Mouse (Mus musculus): ENCODE data around the gene Reep6. TPM values are rescaled to one million over a fixed set of nuclear protein-coding genes. Genes with fewer than 3 reads are reported as not detected.

The Reep6 gene
- polyA plus RNA-seq, 1 experiment from 2014 or later, result 13.5 TPM

- Histone ChIP-seq H3K27ac (replicated peaks) (no peak overlapping the region), H3K9me3 (ENCODE audit: control insufficient read depth, low read length) (no peaks in the 10 kb centered on the region), H3K9ac (ENCODE audit: low read length) (peak overlapping the region; percentile 92), H3K27me3 (ENCODE audit: control insufficient read depth, insufficient read depth, low read length) (no peaks in the 10 kb centered on the region), H3K4me1 (replicated peaks; ENCODE audit: control insufficient read depth, insufficient read depth) (peaks cover 12% of the 10 kb centered on the region; the same call in 1 of the 2 replicates), H3K4me3 (ENCODE audit: low read depth, low read length) (peak overlapping the region; percentile 73), H3K36me3 (ENCODE audit: control insufficient read depth, insufficient read depth, low read length) (peaks cover 16% of the 10 kb centered on the region), H3K4me2 (replicated peaks; ENCODE audit: low read depth) (peak overlapping the region; percentile 83)
- 24% methylated on average over 7 of the region's 7 CpGs for WGBS
- no peak for TF ChIP-seq CTCF (IDR thresholded peaks at IDR 0.05; ENCODE audit: low read depth)
- TF ChIP-seq EP300 (optimal IDR thresholded peaks at IDR 0.05), result no peak
- ATAC-seq (ENCODE audit: low FRiP score, low TSS enrichment), result no peak
- DNase-seq (ENCODE audit: low spot score), result no peak
Observed at GRCm38 (mm10) chr10:80385310-80385709, 55.6 kb downstream of the Reep6 start.

Small RNA genes within 50 kb of the gene (microRNA-seq; reads per million reads assigned to microRNA genes)
- not detected for gene Gm22721

Other genes with a start within 250 kb of the Reep6 start
- gene Sbno2, start 224.4 kb upstream of the Reep6 start, polyA plus RNA-seq (2015; fragmentation: Nextera tagmentation; extraction: Ambion mirVana), result 10.7 and 11.0 TPM in 2 replicates
- 10.3 and 11.2 TPM in 2 replicates for gene Stk11, start 214.2 kb upstream of the Reep6 start, polyA plus RNA-seq (2015; fragmentation: Nextera tagmentation; extraction: Ambion mirVana)
- gene Atp5d, start 191.3 kb upstream of the Reep6 start, polyA plus RNA-seq (2015; fragmentation: Nextera tagmentation; extraction: Ambion mirVana), result 679 and 705 TPM in 2 replicates
- gene Cbarp, start 189.1 kb upstream of the Reep6 start, polyA plus RNA-seq (2015; fragmentation: Nextera tagmentation; extraction: Ambion mirVana), result 4.2 and 4.3 TPM in 2 replicates
- 8.5 and 9.6 TPM in 2 replicates for gene Midn, start 181.7 kb upstream of the Reep6 start, polyA plus RNA-seq (2015; fragmentation: Nextera tagmentation; extraction: Ambion mirVana)
- gene Cirbp, start 164.0 kb upstream of the Reep6 start, polyA plus RNA-seq (2015; fragmentation: Nextera tagmentation; extraction: Ambion mirVana), result 237 and 244 TPM in 2 replicates
- 13.9 and 14.1 TPM in 2 replicates for gene 1600002K03Rik, start 157.0 kb upstream of the Reep6 start, polyA plus RNA-seq (2015; fragmentation: Nextera tagmentation; extraction: Ambion mirVana)
- gene Efna2, start 150.5 kb upstream of the Reep6 start, polyA plus RNA-seq (2015; fragmentation: Nextera tagmentation; extraction: Ambion mirVana), result 6.5 and 7.2 TPM in 2 replicates
- 23.1 and 23.9 TPM in 2 replicates for gene Mum1, start 103.5 kb upstream of the Reep6 start, polyA plus RNA-seq (2015; fragmentation: Nextera tagmentation; extraction: Ambion mirVana)
- gene Ndufs7, start 80.8 kb upstream of the Reep6 start, polyA plus RNA-seq (2015; fragmentation: Nextera tagmentation; extraction: Ambion mirVana), result 400 and 403 TPM in 2 replicates
- 16.3 and 17.4 TPM in 2 replicates for gene Gamt, start 68.9 kb upstream of the Reep6 start, polyA plus RNA-seq (2015; fragmentation: Nextera tagmentation; extraction: Ambion mirVana)
- 27.4 and 28.4 TPM in 2 replicates for gene Dazap1, start 68.5 kb upstream of the Reep6 start, polyA plus RNA-seq (2015; fragmentation: Nextera tagmentation; extraction: Ambion mirVana)
- 766 and 821 TPM in 2 replicates for gene Rps15, start 37.5 kb upstream of the Reep6 start, polyA plus RNA-seq (2015; fragmentation: Nextera tagmentation; extraction: Ambion mirVana)
- gene Apc2, start 34.0 kb upstream of the Reep6 start, polyA plus RNA-seq (2015; fragmentation: Nextera tagmentation; extraction: Ambion mirVana), result 1.2 and 1.3 TPM in 2 replicates
- 50.3 and 51.2 TPM in 2 replicates for gene 2310011J03Rik, start 9.4 kb upstream of the Reep6 start, polyA plus RNA-seq (2015; fragmentation: Nextera tagmentation; extraction: Ambion mirVana)
- gene Pcsk4, start 455 bp upstream of the Reep6 start, polyA plus RNA-seq (2015; fragmentation: Nextera tagmentation; extraction: Ambion mirVana), result 2.2 and 2.3 TPM in 2 replicates
- 12.2 and 12.8 TPM in 2 replicates for gene Adamtsl5, start 18.5 kb downstream of the Reep6 start, polyA plus RNA-seq (2015; fragmentation: Nextera tagmentation; extraction: Ambion mirVana)
- gene Plk5, start 26.5 kb downstream of the Reep6 start, polyA plus RNA-seq (2015; fragmentation: Nextera tagmentation; extraction: Ambion mirVana), result 0.07 TPM in 2 replicates
- 4.1 and 4.5 TPM in 2 replicates for gene Mex3d, start 57.7 kb downstream of the Reep6 start, polyA plus RNA-seq (2015; fragmentation: Nextera tagmentation; extraction: Ambion mirVana)
- 81.1 and 82.9 TPM in 2 replicates for gene Mbd3, start 69.6 kb downstream of the Reep6 start, polyA plus RNA-seq (2015; fragmentation: Nextera tagmentation; extraction: Ambion mirVana)
- 859 and 899 TPM in 2 replicates for gene Uqcr11, start 76.9 kb downstream of the Reep6 start, polyA plus RNA-seq (2015; fragmentation: Nextera tagmentation; extraction: Ambion mirVana)
- 30.9 and 37.0 TPM in 2 replicates for gene Tcf3, start 103.7 kb downstream of the Reep6 start, polyA plus RNA-seq (2015; fragmentation: Nextera tagmentation; extraction: Ambion mirVana)
- 0.01 and 0.02 TPM in 2 replicates for gene Onecut3, start 164.9 kb downstream of the Reep6 start, polyA plus RNA-seq (2015; fragmentation: Nextera tagmentation; extraction: Ambion mirVana)
- 0.02 and 0.10 TPM in 2 replicates for gene Atp8b3, start 209.2 kb downstream of the Reep6 start, polyA plus RNA-seq (2015; fragmentation: Nextera tagmentation; extraction: Ambion mirVana)
- gene Rexo1, start 231.6 kb downstream of the Reep6 start, polyA plus RNA-seq (2015; fragmentation: Nextera tagmentation; extraction: Ambion mirVana), result 7.1 and 8.5 TPM in 2 replicates
- 8.3 and 8.4 TPM in 2 replicates for gene Klf16, start 247.4 kb downstream of the Reep6 start, polyA plus RNA-seq (2015; fragmentation: Nextera tagmentation; extraction: Ambion mirVana)

Data from stomach, postnatal 0 days (tissue).